Mouse (Mus musculus) embryonic stem cell, embryonic (primary cell): ENCODE data around the gene Synj2bp.
"Not testable (repeated sequence)": the region's sequence is repeated elsewhere in the genome, so short reads cannot be mapped to it uniquely, and the experiment has no call there.

Source experiments
- CTCF ChIA-PET, 4 experiments: fragments of 300-600 bp in 2 of 4; fragments of 350-600 bp in 2 of 4; sonication (Branson Sonifier 250); formaldehyde crosslinking; loops; one replicate each; lab custom pipeline; 2022; ENCODE audit warnings: inconsistent platforms in 2 of 4; lab: Charles Lee
- POLR2A ChIA-PET, 4 experiments: fragments of 300-600 bp in 2 of 4; fragments of 350-600 bp in 2 of 4; sonication (Branson Sonifier 250); formaldehyde crosslinking; loops; one replicate each; lab custom pipeline; 2022; ENCODE audit warnings: antibody characterized with exemption in 4 of 4, inconsistent platforms in 1 of 4; lab: Charles Lee

Synj2bp gene

DNA sequence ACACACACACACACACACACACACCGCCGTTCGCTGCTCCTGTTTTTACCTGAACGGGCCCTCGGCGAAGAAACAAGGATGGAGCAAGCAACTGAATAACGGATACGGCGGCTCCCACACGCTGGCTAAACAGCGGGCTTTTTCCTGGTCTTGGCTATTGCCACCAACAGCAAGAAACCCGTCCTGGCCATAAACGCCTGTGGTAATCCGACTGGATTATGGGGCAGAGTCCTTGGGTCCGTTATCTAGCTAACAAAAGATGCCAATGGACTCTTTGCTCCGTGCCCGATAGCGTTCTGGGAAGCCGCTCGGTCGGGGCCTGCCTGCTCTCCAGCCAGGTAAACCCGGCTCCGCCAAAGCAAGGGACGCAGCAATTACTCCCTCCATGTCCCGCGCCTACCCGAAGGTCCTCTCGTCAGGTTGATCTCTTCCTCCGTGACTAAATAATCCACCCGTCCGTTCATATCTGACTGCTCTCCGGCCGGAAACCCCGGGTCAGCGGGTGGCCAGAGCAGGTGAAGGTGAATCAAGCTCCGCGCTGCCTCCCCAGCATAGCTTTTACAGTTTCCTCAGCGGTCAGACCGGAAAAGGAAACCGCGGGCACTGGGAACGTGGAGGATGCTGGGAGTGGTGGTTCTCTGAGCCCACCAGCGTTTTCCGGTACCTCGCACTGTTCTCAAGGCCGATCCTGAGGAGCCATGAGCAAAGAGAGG, at the start of gene Synj2bp, which contains the start of gene Gm20498:
Gene Synj2bp, minus strand, starts transcription at position 596 of the 713 bp plus-strand sequence.
Gene Gm20498, minus strand, starts transcription at position 590 of the 713 bp plus-strand sequence.
- ChIA-PET CTCF (interaction anchor here in 1 of 4 experiments (0.9 kb wide), 1 partner anchor 87 kb away, joined by 3 read pairs; no protein-coding TSS in a partner anchor), POLR2A (interaction anchor here (0.5 to 1.9 kb wide), 16 partner anchors 14 to 1020 kb away, joined by 3 to 9 read pairs (median 3); partner anchors contain the start of genes Med6 (in 2 of the 4), Srsf5 (in 2 of the 4), Cox16 (in 1 of the 4) and Slc8a3 (in 1 of the 4))

DNA sequence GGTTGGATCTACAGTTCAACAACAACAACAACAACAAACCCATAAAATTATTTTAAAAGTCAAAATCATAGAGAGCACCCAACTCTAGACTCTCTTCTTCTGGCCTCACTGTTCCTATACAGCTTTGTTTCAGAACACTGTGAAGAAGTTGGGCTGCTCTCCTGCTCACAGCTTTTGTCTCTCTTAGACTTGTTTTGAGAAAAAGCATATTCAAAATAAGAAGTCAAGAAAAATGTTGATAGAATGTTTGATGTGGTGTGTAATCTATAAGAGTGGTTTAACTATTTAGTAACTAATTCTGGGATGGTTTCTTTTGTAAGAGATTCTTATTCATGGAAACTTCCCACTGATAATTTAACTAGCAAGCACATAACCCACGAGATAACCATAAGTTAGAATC, 35.7 kb upstream of the Synj2bp start, which contains the start of gene Adam21:
Gene Adam21, minus strand, starts transcription at position 101 of the 400 bp plus-strand sequence.
- POLR2A ChIA-PET = interaction anchor here in 1 of 4 experiments (0.6 kb wide), 1 partner anchor 430 kb away, joined by 3 read pairs; no protein-coding TSS in a partner anchor
- CTCF ChIA-PET = no interaction called here

DNA sequence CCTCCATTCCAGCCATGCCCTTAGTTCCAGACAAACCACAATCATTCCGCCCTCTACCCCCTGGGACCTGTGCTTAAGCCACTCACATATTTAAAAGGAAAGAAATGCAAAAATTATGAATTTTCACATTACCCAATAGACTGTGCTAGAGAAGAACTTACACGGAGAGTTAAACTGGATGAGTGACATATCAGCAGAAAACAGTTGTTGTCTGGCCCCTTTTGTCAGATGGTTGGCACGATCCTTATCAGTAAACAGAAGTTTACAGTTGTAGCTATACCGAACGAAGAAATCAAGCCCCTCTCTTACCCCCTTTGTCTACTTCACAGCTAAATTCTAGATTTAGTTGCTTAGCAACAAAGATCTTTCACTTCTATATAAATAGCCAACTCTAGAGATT, 35.2 kb upstream of the Synj2bp start:
- ChIA-PET POLR2A (no interaction called here), CTCF (no interaction called here)

DNA sequence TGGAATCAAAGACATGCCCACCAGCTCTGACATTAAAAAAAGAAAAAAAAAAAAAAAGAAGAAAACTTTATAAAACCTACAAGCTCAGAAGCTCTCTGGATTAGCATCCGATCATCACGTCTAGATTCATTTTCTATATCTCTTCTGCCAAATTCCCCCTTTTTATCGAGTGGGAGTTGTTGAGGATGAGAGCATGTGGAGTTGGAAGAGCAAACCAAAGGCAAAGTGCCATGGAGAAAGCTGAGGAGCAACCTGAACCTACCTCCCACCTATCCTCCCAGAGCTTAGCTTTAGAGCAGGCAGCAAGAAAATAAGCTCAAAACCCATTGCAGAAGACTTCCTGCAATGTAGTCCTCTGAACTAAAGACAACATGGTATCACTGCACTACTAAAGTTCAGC, 31.5 kb upstream of the Synj2bp start:
- POLR2A ChIA-PET = interaction anchor here in 2 of 4 experiments (0.6 to 2.5 kb wide), 2 partner anchors 30 to 86 kb away, joined by 3 to 7 read pairs; partner anchors contain the start of gene Med6 (in 1 of the 2)
- CTCF ChIA-PET = interaction anchor here in 1 of 4 experiments (0.6 kb wide), 1 partner anchor 222 kb away, joined by 4 read pairs; no protein-coding TSS in a partner anchor

DNA sequence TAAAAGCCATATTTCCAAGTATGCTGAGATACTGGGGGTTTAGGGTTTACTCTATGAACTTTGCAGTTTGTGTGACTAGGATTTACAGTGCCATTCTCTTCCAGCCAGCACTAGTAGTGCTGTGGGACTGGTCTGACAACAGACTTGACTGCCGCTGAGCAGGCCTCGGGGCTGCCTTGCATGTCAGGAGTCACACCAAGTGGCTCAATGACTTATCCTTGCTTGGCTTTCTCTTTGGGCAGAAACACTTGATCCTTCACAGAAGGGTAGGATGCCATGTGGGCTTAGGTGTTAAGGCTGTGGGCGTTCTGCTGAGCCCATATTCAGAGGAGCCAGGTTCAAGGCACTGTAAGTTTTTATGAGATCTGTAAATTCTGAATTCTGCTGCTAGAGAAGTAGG, 16.6 kb upstream of the Synj2bp start:
- POLR2A ChIA-PET = no interaction called here
- CTCF ChIA-PET = no interaction called here

DNA sequence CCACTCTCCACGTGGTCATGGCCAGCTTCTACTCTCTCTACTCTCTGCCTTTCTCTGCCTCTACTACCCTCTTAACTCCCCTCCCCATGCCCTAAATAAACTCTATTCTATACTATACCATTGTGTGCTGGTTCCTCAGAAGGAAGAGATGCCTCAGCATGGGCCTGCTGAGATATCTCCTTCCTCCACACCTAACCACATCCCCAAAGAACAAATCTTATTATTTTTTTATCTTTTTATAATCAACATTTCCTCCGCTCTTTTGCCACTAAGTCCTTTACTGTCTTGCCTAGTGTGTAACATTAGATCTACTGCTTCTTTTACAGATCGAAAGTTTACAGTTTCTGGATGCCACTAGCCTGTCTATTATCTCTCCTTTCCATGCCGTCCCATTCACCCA, 14.5 kb upstream of the Synj2bp start:
- ChIA-PET POLR2A (no interaction called here), CTCF (no interaction called here)

DNA sequence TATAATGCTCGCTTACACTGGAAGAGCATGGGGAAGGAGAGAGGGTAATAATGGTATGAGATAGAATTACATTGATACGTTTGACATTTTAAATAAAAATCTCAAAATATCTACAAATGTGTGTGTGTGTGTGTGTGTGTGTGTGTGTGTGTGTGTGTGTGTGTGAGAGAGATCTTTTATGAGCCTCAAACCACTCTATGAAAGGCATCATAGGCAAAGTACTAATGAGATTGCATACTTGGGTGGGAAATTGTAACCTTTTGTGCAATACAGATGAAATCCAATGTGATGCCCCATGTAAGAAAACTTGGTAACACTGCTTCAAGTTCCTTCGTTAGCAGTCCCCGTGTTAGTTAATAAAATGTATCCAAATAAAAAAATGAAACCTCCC, 313 bp upstream of the Synj2bp start:
- ChIA-PET POLR2A (interaction anchor here in 3 of 4 experiments (0.6 to 1.9 kb wide), 11 partner anchors 15 to 588 kb away, joined by 3 to 9 read pairs (median 3); partner anchors contain the start of genes Med6 (in 2 of the 3), Cox16 (in 1 of the 3), Slc8a3 (in 1 of the 3) and Srsf5 (in 1 of the 3)), CTCF (interaction anchor here in 1 of 4 experiments (0.9 kb wide), 1 partner anchor 86 kb away, joined by 3 read pairs; no protein-coding TSS in a partner anchor)

DNA sequence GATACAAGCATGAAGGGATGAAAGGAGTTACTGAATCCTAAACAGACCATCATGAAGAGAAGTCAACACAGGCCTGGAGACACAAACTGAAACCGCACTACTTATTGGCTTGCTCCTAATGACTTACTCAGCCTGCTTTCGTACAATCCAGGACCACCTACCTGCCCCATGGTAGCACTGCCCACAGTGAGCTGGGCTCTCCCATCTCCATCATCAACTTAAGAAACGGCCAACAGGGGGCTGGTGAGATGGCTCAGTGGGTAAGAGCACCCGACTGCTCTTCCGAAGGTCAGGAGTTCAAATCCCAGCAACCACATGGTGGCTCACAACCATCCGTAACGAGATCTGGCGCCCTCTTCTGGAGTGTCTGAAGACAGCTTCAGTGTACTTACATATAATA, 2.1 kb downstream of the Synj2bp start:
- CTCF ChIA-PET = interaction anchor here in 3 of 4 experiments (0.6 to 1.0 kb wide), 3 partner anchors 80 to 258 kb away, joined by 3 to 4 read pairs (median 3); no protein-coding TSS in a partner anchor
- POLR2A ChIA-PET = interaction anchor here (0.6 to 1.4 kb wide), 5 partner anchors 20 to 765 kb away, joined by 3 to 7 read pairs (median 3); no protein-coding TSS in a partner anchor

DNA sequence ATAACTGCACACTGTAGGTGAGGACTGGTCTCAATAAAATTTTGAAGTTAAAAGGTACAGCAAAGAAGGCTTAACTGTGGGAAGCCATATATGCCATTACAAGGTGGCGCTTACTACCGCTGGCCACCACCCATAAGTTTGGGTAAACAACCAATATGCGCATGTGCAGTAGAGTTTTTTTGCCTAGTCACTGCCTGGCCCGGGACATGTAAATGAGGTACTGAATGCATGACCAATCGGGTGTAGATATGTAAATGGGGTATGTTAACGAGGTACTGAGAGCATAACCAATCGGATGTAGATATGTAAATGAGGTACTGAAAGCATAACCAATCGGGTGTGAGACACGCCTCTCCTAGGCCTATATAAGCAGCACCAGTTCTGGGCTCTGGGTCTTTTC, 35.8 kb downstream of the Synj2bp start:
- CTCF ChIA-PET, POLR2A ChIA-PET: not testable (repeated sequence)

DNA sequence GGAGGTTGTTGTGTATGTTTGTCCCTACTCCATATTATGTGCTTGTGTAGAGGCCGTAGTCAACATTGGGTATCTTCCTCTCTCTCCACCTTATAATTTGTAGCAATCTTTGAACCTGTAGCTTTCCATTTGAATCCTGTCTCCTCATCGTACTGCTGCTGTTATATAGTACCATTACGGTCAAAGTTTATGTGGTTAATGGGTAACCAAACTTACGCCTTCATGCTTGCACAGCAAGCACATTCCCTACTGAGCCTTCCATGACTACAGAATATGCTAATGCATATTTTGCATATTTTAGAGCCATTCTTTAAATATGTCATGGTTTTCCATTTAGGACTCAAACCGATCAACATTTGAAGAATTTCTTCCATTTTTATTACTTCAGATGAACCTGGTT, 42.2 kb downstream of the Synj2bp start:
- POLR2A ChIA-PET = interaction anchor here in 2 of 4 experiments (0.6 to 0.8 kb wide), 2 partner anchors 104 to 1053 kb away, joined by 3 read pairs; partner anchors contain the start of gene Med6 (in 1 of the 2)

DNA sequence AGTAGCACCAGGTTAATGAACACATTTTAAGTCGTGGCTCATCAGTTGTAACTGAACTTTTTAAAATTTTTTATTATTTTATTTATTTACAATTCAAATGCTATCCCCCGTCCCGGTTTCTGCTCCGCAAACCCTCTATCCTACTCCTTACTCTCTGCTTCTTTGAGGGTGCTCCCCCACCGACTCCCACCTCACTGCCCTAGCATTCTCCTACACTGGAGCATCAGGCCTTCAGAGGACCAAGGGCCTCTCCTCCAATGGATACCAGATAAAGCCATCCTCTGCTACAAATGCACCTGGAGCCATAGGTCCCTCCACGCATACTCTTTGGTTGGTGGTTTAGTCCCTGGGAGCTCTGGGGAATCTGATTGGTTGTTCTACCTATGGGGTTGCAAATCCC, 47.4 kb downstream of the Synj2bp start:
- POLR2A ChIA-PET = interaction anchor here in 3 of 4 experiments (0.6 to 1.9 kb wide), 23 partner anchors 9 to 540 kb away, joined by 3 to 11 read pairs (median 3); partner anchors contain the start of genes Med6 (in 3 of the 3), Srsf5 (in 2 of the 3), Gm20498 (in 1 of the 3) and Pcnx (in 1 of the 3)
- CTCF ChIA-PET = no interaction called here

More for the DNA sequence above, 42.2 kb downstream of the Synj2bp start:
- CTCF ChIA-PET = no interaction called here

DNA sequence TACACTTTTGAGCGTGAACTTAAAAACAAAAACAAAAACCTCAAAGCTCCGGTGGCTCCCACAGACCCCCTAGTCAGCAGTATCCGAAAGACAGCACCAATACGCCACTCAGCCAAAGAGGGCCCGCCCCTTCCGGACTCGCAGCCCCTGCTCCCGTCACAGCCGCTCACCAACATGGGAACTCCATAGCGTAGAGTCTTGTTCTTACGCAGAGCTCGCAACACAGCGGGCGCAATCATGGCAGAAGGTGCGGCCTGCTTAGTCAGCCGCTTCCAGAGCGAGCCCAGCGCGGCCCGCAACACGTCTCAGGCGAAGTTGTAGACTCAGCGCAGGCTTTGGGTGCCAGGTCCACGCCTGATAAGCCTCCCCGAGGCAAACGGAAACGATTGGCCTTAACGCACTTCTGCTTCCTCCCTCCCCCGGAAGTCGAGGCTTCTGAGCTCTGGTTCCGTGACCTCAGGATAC, 48.0 kb downstream of the Synj2bp start, which contains the start of gene Cox16:
Gene Cox16, minus strand, starts transcription at position 401 of the 465 bp plus-strand sequence.
- ChIA-PET POLR2A (interaction anchor here in 3 of 4 experiments (0.6 to 1.9 kb wide), 24 partner anchors 8 to 540 kb away, joined by 3 to 11 read pairs (median 3); partner anchors contain the start of genes Med6 (in 3 of the 3), Gm20498 (in 2 of the 3), Srsf5 (in 2 of the 3) and Synj2bp (in 2 of the 3)), CTCF (no interaction called here)

DNA sequence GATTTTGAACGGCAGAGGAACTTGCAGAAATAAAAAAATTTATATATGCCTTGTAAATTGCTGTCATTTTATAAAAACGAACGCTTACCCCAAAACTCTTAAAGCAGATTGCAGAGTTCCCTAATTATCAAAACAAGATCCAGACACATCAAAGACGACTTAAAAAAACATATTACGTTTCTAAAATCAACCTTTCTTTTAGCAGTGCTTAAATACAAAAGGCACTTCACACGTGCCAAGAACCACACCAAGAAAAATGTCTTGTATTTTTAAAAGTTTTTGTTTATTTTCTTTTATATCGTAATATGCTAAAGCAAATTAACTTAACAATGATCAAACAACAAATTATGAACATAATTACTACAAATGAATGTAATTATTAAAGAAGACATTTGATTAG, 48.5 kb downstream of the Synj2bp start:
- POLR2A ChIA-PET = interaction anchor here in 2 of 4 experiments (0.8 to 1.9 kb wide), 10 partner anchors 8 to 539 kb away, joined by 3 to 11 read pairs (median 4); partner anchors contain the start of genes Gm20498 (in 1 of the 2), Med6 (in 1 of the 2), Smoc1 (in 1 of the 2) and Srsf5 (in 1 of the 2)
- CTCF ChIA-PET = no interaction called here

DNA sequence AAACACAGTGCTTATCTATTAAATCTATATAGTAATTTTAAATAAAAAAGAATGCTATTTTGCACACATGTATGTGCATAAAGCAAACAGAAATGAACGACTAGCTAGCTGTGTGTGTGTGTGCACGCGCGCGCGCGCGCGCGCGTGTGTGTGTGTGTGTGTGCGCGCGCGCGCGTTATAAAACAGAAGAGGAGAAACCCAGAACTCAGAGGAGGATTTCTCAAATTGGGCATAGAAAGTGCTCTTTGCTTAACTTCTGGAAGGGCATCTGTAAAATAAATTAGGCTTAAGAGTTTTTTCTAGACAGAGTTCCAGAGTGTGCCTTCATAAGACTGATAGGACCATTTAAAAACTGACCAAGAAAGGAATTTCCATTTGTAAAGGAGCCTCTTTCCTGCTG, 49.1 kb downstream of the Synj2bp start:
- CTCF ChIA-PET = no interaction called here

DNA sequence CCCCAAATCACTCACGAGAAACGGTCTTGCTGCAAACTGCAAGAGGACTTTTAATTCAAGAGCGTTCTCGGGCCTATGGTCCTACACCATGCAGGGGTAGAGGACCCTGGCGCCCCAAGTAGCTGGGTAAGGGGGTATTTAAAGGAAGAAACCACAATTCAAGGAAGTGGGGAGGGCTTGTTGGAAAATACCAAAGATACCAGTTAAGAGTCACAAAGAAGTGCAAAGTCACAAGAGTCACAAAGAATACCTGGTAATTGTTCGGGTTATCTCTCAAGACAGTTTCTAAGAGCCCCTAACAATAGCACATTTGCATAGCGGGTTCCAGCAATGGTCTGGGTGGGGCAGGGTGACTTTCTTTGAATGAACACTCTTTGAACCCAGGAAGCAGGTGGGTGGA, 73.7 kb downstream of the Synj2bp start:
- CTCF ChIA-PET, POLR2A ChIA-PET: not testable (repeated sequence)

More for the DNA sequence above, 49.1 kb downstream of the Synj2bp start:
- POLR2A ChIA-PET = interaction anchor here in 1 of 4 experiments (0.7 kb wide), 1 partner anchor 44 kb away, joined by 3 read pairs; no protein-coding TSS in a partner anchor
